ENCODE assay signal across 8 mouse cellular contexts in genomic region chrX:169975681-169976131, GRCm38 (mm10). TPM values are rescaled to one million over a fixed set of nuclear protein-coding genes. Genes with fewer than 3 reads are reported as not detected.
DNase-seq lines count a peak whose midpoint lies in the region; ATAC-seq and TF ChIP-seq lines count a peak whose summit lies in the region.
"Not testable (repeated sequence)": the region's sequence is repeated elsewhere in the genome, so short reads cannot be mapped to it uniquely, and the experiment has no call there.

No protein-coding gene starts in this region.

- TF ChIP-seq EP300 in liver, embryonic 14.5 days (IDR thresholded peaks at IDR 0.05; ENCODE audit: low read depth): not testable (repeated sequence)

- CTCF ChIA-PET in Patski (lab: Charles Lee): not testable (repeated sequence)

- H3K9ac ChIP-seq in heart, embryonic 14.5 days (ENCODE audit: low read length); kidney, embryonic 16.5 days (replicated peaks; ENCODE audit: low read length); liver, embryonic 14.5 days (replicated peaks): not testable (repeated sequence)

- not testable (repeated sequence) for H3K4me3 ChIP-seq in heart, embryonic 14.5 days (ENCODE audit: control insufficient read depth in 1 of 2, insufficient read depth in 1 of 2, low read depth in 1 of 2, low read length in 2 of 2); kidney, embryonic 16.5 days (ENCODE audit: low read length); liver, embryonic 14.5 days (ENCODE audit: insufficient read depth in 1 of 2, low read depth in 2 of 2, low read length in 2 of 2)

- not testable (repeated sequence) for TF ChIP-seq CTCF in Patski (IDR thresholded peaks at IDR 0.05); liver, embryonic 14.5 days (IDR thresholded peaks at IDR 0.05; ENCODE audit: low read depth)

- DNase-seq in Patski (ENCODE audit: low read depth, low spot score): not testable (repeated sequence)
- peak; percentile 10 for DNase-seq in cerebellum, adult 9-11 months
- peak; percentile 8 to 11 for DNase-seq in frontal cortex, postnatal 10 days (ENCODE audit: low spot score in 2 of 2)
- DNase-seq in liver, embryonic 14.5 days (ENCODE audit: low read depth in 3 of 3, low spot score in 3 of 3): peak in 2 of 3 experiments; percentile 7 to 27
- DNase-seq in urinary bladder, postnatal 25 days (ENCODE audit: low spot score): peak; percentile 29

- POLR2A ChIA-PET in Patski (lab: Charles Lee): not testable (repeated sequence)

- H3K9me3 ChIP-seq in heart, embryonic 14.5 days (ENCODE audit: control insufficient read depth, low read length): peaks cover 14% of the 10 kb centered on the region
- H3K9me3 ChIP-seq in kidney, embryonic 16.5 days (ENCODE audit: low read length); liver, embryonic 14.5 days (ENCODE audit: control insufficient read depth, low read length): not testable (repeated sequence)

- peaks cover 14% of the 10 kb centered on the region for H3K27me3 ChIP-seq in Patski
- not testable (repeated sequence) for H3K27me3 ChIP-seq in heart, embryonic 14.5 days (ENCODE audit: control insufficient read depth, insufficient read depth, low read length); kidney, embryonic 16.5 days (ENCODE audit: insufficient read depth, low read length); liver, embryonic 14.5 days (ENCODE audit: control insufficient read depth, insufficient read depth, low read length)

- H3K4me2 ChIP-seq in heart, embryonic 14.5 days (ENCODE audit: low read length); kidney, embryonic 16.5 days (replicated peaks; ENCODE audit: low read depth, low read length); liver, embryonic 14.5 days (ENCODE audit: low read depth): not testable (repeated sequence)

- in situ Hi-C loops in Patski (cut with MboI; ENCODE audit: low pct_unique_long_range_greater_than_20kb): loop anchor here (5.0 kb wide), 1 partner anchor 173 kb away; no protein-coding TSS in a partner anchor

- H3K4me1 ChIP-seq in heart, embryonic 14.5 days (ENCODE audit: control insufficient read depth in 2 of 2, insufficient read depth in 2 of 2, low read length in 2 of 2); kidney, embryonic 16.5 days (ENCODE audit: insufficient read depth, low read length); liver, embryonic 14.5 days (replicated peaks; ENCODE audit: control insufficient read depth in 2 of 2, insufficient read depth in 2 of 2, low read length in 1 of 2): not testable (repeated sequence)

- WGBS in heart, embryonic 14.5 days: 63% methylated on average over 3 of the region's 3 CpGs
- 67% methylated on average over 3 of the region's 3 CpGs for WGBS in kidney, embryonic 16.5 days
- WGBS in liver, embryonic 14.5 days (ENCODE audit: insufficient replicate concordance): 48% methylated on average over 3 of the region's 3 CpGs

- H3K36me3 ChIP-seq in heart, embryonic 14.5 days (ENCODE audit: control insufficient read depth, insufficient read depth, low read length): peaks cover 18% of the 10 kb centered on the region
- peaks cover 33% of the 10 kb centered on the region for H3K36me3 ChIP-seq in kidney, embryonic 16.5 days (ENCODE audit: insufficient read depth, low read length)
- H3K36me3 ChIP-seq in liver, embryonic 14.5 days (replicated peaks; ENCODE audit: control insufficient read depth, insufficient read depth, low read depth): not testable (repeated sequence)

- peak; percentile 44 for ATAC-seq in Patski
- peak; percentile 27 for ATAC-seq in heart, embryonic 14.5 days (ENCODE audit: insufficient number of reproducible peaks, insufficient read depth, low FRiP score, low read depth)
- ATAC-seq in kidney, embryonic 16.5 days (ENCODE audit: low FRiP score, low TSS enrichment): peak; percentile 17; the same call in 1 of the 2 replicates
- peak; percentile 25; the same call in 1 of the 2 replicates for ATAC-seq in liver, embryonic 14.5 days (ENCODE audit: insufficient read depth)
- 0 out of 2 replicates have a peak, but pooled peaks have one; percentile 7 for ATAC-seq in neutrophil, adult 5-6 weeks (ENCODE audit: extremely low read depth, insufficient number of reproducible peaks, low FRiP score, poor library complexity, severe bottlenecking)

- H3K27ac ChIP-seq in heart, embryonic 14.5 days (replicated peaks in 1 of 2; ENCODE audit: control insufficient read depth in 1 of 2, insufficient read depth in 1 of 2, low read depth in 2 of 2, low read length in 2 of 2): peak overlapping the region; percentile 12 to 15; a peak in 1 of 4 replicates
- peak overlapping the region; percentile 2 for H3K27ac ChIP-seq in kidney, embryonic 16.5 days (ENCODE audit: low read length)
- H3K27ac ChIP-seq in liver, embryonic 14.5 days: not testable (repeated sequence)

RNA-seq across cellular contexts. Expression of gene Gm21887, which starts 33.8 kb away (rescaled TPM):
- polyA plus RNA-seq in Patski (2021): 110 TPM
- 181 and 228 TPM in 2 replicates for polyA plus RNA-seq in heart, embryonic 14.5 days (2014; fragmentation: Nextera tagmentation; extraction: Ambion mirVana)
- polyA plus RNA-seq in kidney, embryonic 16.5 days (2015; fragmentation: Nextera tagmentation; extraction: Ambion mirVana): 162 and 299 TPM in 2 replicates
- polyA plus RNA-seq in liver, embryonic 14.5 days (2012; rRNA removed): 94.3 and 264 TPM in 2 replicates
- polyA plus RNA-seq in liver, embryonic 14.5 days (2014; fragmentation: Nextera tagmentation; extraction: Ambion mirVana): 36.2 and 58.4 TPM in 2 replicates
- total RNA-seq in neutrophil, adult 5-6 weeks (2017): 206 and 226 TPM in 2 replicates
